Mouse (Mus musculus) spleen, adult 2 months (tissue): Measurements from ENCODE around the gene Sema4d. TPM values are rescaled to one million over a fixed set of nuclear protein-coding genes. Genes with fewer than 3 reads are reported as not detected.

Experiments
- DNase-seq, 2 experiments: peaks; one replicate each; pipeline versions ENCODE4 v3.0.0 to v3.0.0-alpha.2; 2012 to 2021; ENCODE audit warnings: low spot score in 2 of 2, low read depth in 1 of 2
- H3K27ac ChIP-seq: fragments of 200-500 bp; 2 replicates; pipeline ENCODE4 v1.5.1; 2012; ENCODE audit warnings: low read length, inconsistent platforms; ENCODE audit not compliant: insufficient read depth
- H3K27me3 ChIP-seq: fragments of 200-500 bp; 2 replicates; pipeline ENCODE4 v1.6.1; 2012; ENCODE audit warnings: mild to moderate bottlenecking, moderate library complexity, low read length, inconsistent platforms; ENCODE audit not compliant: control insufficient read depth, insufficient read depth
- H3K36me3 ChIP-seq: fragments of 200-500 bp; 2 replicates; pipeline ENCODE4 v1.6.1; 2012; ENCODE audit warnings: mild to moderate bottlenecking, low read length, inconsistent platforms; ENCODE audit not compliant: control insufficient read depth, insufficient read depth
- H3K4me1 ChIP-seq: fragments of 200-500 bp; 2 replicates; pipeline ENCODE4 v1.6.1; 2011; ENCODE audit warnings: inconsistent platforms; ENCODE audit not compliant: control insufficient read depth, insufficient read depth, insufficient read length
- H3K4me3 ChIP-seq: fragments of 200-500 bp; 2 replicates; pipeline ENCODE4 v1.5.1; 2011; ENCODE audit warnings: mild to moderate bottlenecking, inconsistent platforms; ENCODE audit not compliant: insufficient read depth, insufficient read length; ENCODE audit errors: extremely low read depth
- CTCF ChIP-seq: fragments of 200-500 bp; IDR thresholded peaks from 2 replicates; pipeline ENCODE4 v1.5.1; 2011; ENCODE audit warnings: mild to moderate bottlenecking, inconsistent platforms; ENCODE audit not compliant: insufficient read depth, insufficient read length, insufficient replicate concordance; ENCODE audit errors: extremely low read depth
- POLR2A ChIP-seq: fragments of 200-500 bp; IDR thresholded peaks from 2 replicates; pipeline ENCODE4 v1.6.1; 2011; ENCODE audit warnings: low read depth, low read length, inconsistent platforms
- WGBS: fragments of 180-500 bp; shearing (Covaris S2); methylation state at CpG from one replicate; pipeline ENCODE4 v1.1.7; 2018; 5-methylcytosine and 5-hydroxymethylcytosine counted together
- polyA plus RNA-seq: library from polyadenylated mRNA; depleted of rRNA; stranded (reverse); fragments of >200 nt; gene quantifications from 2 replicates; pipeline ENCODE4 v1.2.3, GENCODE M21; 2012

The Sema4d gene
- polyA plus RNA-seq, 1 experiment = 77.0 TPM

DNA sequence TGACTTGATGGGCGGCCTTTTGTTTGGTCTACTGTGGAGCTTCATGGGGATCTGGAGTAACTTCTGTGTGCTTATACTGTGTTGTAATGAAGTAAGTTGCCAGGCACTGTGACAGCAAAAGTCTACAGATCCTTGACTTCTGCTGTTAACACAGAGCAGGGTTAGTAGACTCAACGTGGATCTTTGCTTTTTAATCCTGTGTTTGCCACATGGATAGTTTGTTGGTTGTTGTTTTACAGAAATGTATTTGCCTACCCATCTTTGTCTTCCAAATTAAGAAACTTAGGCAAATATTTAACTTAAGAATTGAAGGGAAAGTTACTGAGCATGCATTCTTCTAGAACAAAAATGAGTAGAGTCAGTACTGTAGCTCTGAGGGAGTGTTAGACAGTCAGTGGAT lies 130.0 kb downstream of the Sema4d start:
- 94% methylated on average over 2 of the region's 2 CpGs for WGBS
- peaks cover 40% of the 10 kb centered on the region for H3K36me3 ChIP-seq

GRCm38 (mm10) chr13:51659573-51659972 lies 134.0 kb downstream of the Sema4d start:
- no peak for DNase-seq
- Histone ChIP-seq H3K27ac (no peak overlapping the region), H3K27me3 (no peaks in the 10 kb centered on the region), H3K36me3 (peaks cover 56% of the 10 kb centered on the region), H3K4me3 (no peak overlapping the region), H3K4me1 (no peaks in the 10 kb centered on the region)
- TF ChIP-seq POLR2A = no peak
- TF ChIP-seq CTCF = no peak
- 96% methylated on average over 7 of the region's 7 CpGs for WGBS

More for the DNA sequence above, 130.0 kb downstream of the Sema4d start:
- Histone ChIP-seq H3K4me3 (no peak overlapping the region), H3K27ac (no peak overlapping the region), H3K4me1 (no peaks in the 10 kb centered on the region), H3K27me3 (no peaks in the 10 kb centered on the region)
- DNase-seq = no peak
- TF ChIP-seq CTCF (no peak), POLR2A (no peak)

- TF ChIP-seq POLR2A = no peak
- TF ChIP-seq CTCF = no peak
- no peaks in the 10 kb centered on the region for H3K4me1 ChIP-seq
- H3K36me3 ChIP-seq = peaks cover 57% of the 10 kb centered on the region
- 61% methylated on average over 3 of the region's 3 CpGs for WGBS
- H3K4me3 ChIP-seq = no peak overlapping the region
- no peak overlapping the region for H3K27ac ChIP-seq
- DNase-seq = no peak
- H3K27me3 ChIP-seq = no peaks in the 10 kb centered on the region
Observed at GRCm38 (mm10) chr13:51658094-51658493, 135.5 kb downstream of the Sema4d start.

DNA sequence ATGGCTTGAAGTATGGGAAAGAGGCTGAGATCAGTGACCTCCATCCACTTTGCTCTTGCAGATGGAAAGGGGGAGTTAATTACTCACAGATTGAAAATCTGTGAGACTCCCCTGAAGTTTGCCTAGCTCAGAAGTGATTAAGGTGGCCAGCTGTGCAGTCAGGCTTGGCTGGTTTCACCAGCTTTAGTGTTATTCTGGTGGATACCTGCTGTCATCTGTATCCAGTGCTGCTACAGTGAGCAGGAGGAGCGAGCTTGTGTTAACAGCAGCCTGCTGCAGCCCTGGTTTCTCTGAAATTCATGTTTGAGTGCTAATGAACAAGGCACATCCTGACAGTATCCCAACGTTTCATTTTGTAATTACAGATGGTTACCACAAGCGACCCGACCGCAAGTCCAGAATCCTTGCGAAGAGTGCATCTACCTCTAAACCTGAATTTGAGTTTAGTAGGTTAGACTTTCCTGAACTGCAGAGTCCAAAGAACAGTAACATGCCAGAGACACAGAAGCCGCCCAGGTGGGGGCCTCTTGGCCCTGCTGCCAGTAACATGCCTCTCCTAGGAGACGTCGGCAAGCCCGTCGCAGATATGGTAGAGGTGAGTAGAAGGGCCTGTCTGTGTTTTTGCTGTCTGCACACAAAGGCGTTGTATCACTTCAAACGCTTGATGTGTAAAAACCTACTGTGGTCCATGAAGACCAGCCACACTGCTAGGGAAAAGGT lies 136.9 kb downstream of the Sema4d start:
- DNase-seq = no peak
- Histone ChIP-seq H3K27me3 (no peaks in the 10 kb centered on the region), H3K27ac (no peak overlapping the region), H3K4me3 (no peak overlapping the region), H3K36me3 (peaks cover 51% of the 10 kb centered on the region), H3K4me1 (peaks cover 3% of the 10 kb centered on the region; the same call in 1 of the 2 replicates)
- WGBS = 97% methylated on average over 13 of the region's 13 CpGs
- TF ChIP-seq POLR2A = no peak
- no peak for TF ChIP-seq CTCF

GRCm38 (mm10) chr13:51653961-51654360 lies 139.6 kb downstream of the Sema4d start:
- Histone ChIP-seq H3K27me3 (no peaks in the 10 kb centered on the region), H3K27ac (no peak overlapping the region), H3K36me3 (peaks cover 41% of the 10 kb centered on the region), H3K4me1 (peaks cover 8% of the 10 kb centered on the region; the same call in 1 of the 2 replicates), H3K4me3 (no peak overlapping the region)
- DNase-seq = no peak
- no peak for TF ChIP-seq POLR2A
- WGBS = 95% methylated on average over 9 of the region's 9 CpGs

GRCm38 (mm10) chr13:51653159-51653558 lies 140.4 kb downstream of the Sema4d start:
- H3K4me3 ChIP-seq = no peak overlapping the region
- H3K4me1 ChIP-seq = peaks cover 8% of the 10 kb centered on the region; the same call in 1 of the 2 replicates
- H3K27ac ChIP-seq = no peak overlapping the region
- DNase-seq = no peak
- H3K27me3 ChIP-seq = no peaks in the 10 kb centered on the region
- TF ChIP-seq POLR2A (no peak), CTCF (no peak)
- H3K36me3 ChIP-seq = peaks cover 37% of the 10 kb centered on the region
- 98% methylated on average over 6 of the region's 6 CpGs for WGBS

DNA sequence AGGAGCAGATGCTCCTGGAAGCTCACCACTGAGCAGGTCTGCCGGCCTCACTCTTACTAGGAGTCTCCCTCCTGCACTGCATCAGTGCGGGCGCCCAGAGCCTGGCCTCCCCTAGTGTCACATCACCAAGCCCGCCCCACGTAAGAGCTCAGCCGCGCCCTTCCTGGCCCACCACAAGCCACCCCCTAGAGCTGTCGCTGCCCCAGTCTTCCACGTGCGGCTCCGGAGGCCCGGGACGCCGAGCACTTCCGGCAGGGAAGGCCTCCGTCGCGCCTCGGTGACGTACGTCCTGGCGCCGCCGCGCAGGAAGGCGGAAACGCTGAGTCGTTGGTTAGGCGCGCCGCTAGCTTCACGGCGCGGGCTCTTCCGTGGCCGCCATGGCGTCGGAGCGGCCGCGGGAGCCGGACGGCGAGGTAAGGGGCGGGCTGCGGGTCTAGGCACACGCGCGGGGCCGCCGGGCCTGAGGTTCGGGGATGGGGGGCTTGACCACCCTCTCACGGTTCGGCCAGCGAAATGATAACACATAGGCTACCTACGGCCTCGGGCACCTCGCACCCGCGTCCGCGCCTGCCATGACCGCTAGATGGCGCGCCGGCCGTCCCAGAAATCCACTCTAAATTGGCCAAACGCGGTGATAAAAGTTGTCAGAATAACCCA lies 142.0 kb downstream of the Sema4d start, which contains the start of gene Secisbp2:
Gene Secisbp2, plus strand, starts transcription at position 290 of the 657 bp plus-strand sequence.
- Histone ChIP-seq H3K27me3 (no peaks in the 10 kb centered on the region), H3K27ac (peak within 1 kb of the TSS; percentile 95), H3K4me3 (peak within 1 kb of the TSS; percentile 95), H3K36me3 (peaks cover 26% of the 10 kb centered on the region), H3K4me1 (peaks cover 8% of the 10 kb centered on the region; the same call in 1 of the 2 replicates)
- TF ChIP-seq CTCF = peak; percentile 85
- peak; percentile 72 for TF ChIP-seq POLR2A
- peak; percentile 86 to 92 for DNase-seq
- WGBS = under 1% methylated on average over 67 of the region's 69 CpGs
